8 mouse cellular contexts compared by ENCODE assay signal in the genomic region with DNA sequence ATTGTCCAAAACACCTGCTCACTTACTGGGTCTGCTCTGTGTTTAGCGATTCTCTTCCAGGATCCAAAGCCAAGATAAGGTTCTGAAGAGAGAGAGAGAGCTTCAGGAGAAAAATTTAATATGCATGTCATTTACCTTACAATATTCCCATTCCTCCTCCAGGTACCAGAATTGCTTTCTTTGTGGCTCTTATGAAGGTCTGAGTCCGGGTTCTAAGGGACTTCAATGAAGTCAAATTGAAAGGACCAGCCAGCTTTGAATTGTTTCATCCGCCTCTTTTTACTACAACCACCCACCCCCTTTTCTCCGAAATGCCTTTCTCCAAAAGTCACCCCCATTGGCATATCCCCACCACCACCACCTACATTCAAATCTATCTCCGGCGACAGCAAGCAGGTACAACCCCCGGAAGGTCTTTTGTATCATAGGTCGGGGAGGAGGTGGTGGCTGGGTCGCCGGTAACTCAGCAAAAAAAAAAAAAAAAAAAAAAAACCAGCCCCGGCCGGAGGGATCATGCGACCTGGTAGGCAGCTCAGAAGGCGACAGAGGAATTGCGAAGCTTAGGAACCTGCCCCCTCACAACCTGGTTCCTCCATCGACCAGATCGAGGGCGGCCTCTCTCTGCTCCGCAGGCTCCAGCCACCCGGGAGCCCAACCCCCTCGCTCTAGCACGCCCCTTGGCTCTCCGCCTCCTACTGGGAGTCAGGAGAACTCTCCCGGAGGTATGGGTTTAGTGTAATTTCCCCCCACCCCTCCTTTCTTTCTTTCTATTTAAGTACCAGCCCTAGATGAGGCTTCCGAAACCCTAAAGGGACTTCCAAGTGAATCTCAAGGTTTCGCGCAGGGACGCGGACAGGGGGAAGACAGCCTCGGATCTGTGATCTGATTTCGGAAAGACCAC. TPM values are rescaled to one million over a fixed set of nuclear protein-coding genes. Genes with fewer than 3 reads are reported as not detected.
DNase-seq lines count a peak whose midpoint lies in the region; ATAC-seq and TF ChIP-seq lines count a peak whose summit lies in the region.

No protein-coding gene starts in this region.

- intact Hi-C loops in heart, postnatal 10 days (cut with DNase I) = loop anchor here (1.0 to 5.0 kb wide), 3 partner anchors 9 to 208 kb away; partner anchors contain the start of gene Defb25

- H3K27me3 ChIP-seq in forebrain, embryonic 13.5 days = no peaks in the 10 kb centered on the region
- no peaks in the 10 kb centered on the region for H3K27me3 ChIP-seq in liver, postnatal 0 days (ENCODE audit: insufficient read depth, low read length)
- no peaks in the 10 kb centered on the region for H3K27me3 ChIP-seq in neural tube, embryonic 13.5 days

- H3K9me3 ChIP-seq in forebrain, embryonic 13.5 days (replicated peaks) = no peaks in the 10 kb centered on the region
- no peaks in the 10 kb centered on the region for H3K9me3 ChIP-seq in liver, postnatal 0 days (ENCODE audit: low read length)
- no peaks in the 10 kb centered on the region for H3K9me3 ChIP-seq in neural tube, embryonic 13.5 days

- peak; percentile 87 for TF ChIP-seq CTCF in liver, postnatal 0 days (IDR thresholded peaks at IDR 0.05; ENCODE audit: low read depth)

- peaks cover 45% of the 10 kb centered on the region for H3K4me1 ChIP-seq in forebrain, embryonic 13.5 days
- H3K4me1 ChIP-seq in liver, postnatal 0 days (ENCODE audit: insufficient read depth) = peaks cover 36% of the 10 kb centered on the region
- peaks cover 47% of the 10 kb centered on the region for H3K4me1 ChIP-seq in neural tube, embryonic 13.5 days (replicated peaks)

- ATAC-seq in cerebellum, adult (ENCODE audit: insufficient number of reproducible peaks, low FRiP score, low TSS enrichment) = peak; percentile 41
- ATAC-seq in forebrain, embryonic 13.5 days = peak; percentile 87
- ATAC-seq in liver, postnatal 0 days = peak; percentile 81
- peak; percentile 86 for ATAC-seq in neural tube, embryonic 13.5 days (ENCODE audit: low read depth)

- no peak; the same call in 1 of the 2 replicates for TF ChIP-seq EP300 in liver, postnatal 0 days (IDR thresholded peaks at IDR 0.05; ENCODE audit: low read depth)

- peak overlapping the region; percentile 99 for H3K27ac ChIP-seq in forebrain, embryonic 13.5 days
- peak overlapping the region; percentile 99 for H3K27ac ChIP-seq in liver, postnatal 0 days (ENCODE audit: low read depth)
- peak overlapping the region; percentile 99 for H3K27ac ChIP-seq in neural tube, embryonic 13.5 days (replicated peaks)

- peak; percentile 94 for DNase-seq in ES-CJ7 (ENCODE audit: low read depth, low spot score)
- DNase-seq in heart, postnatal 10 days = peak; percentile 96
- peak; percentile 93 to 96 for DNase-seq in kidney, postnatal 4 days
- DNase-seq in liver, postnatal 0 days = peak; percentile 94
- DNase-seq in telencephalon, adult 2 months (ENCODE audit: low read depth, low spot score) = peak; percentile 85

- 3% methylated on average over 31 of the region's 31 CpGs for WGBS in forebrain, embryonic 13.5 days
- WGBS in liver, postnatal 0 days (ENCODE audit: insufficient replicate concordance) = 2% methylated on average over 29 of the region's 31 CpGs
- WGBS in neural tube, embryonic 13.5 days = 2% methylated on average over 27 of the region's 31 CpGs

- peaks cover 11% of the 10 kb centered on the region; the same call in 1 of the 2 replicates for H3K36me3 ChIP-seq in forebrain, embryonic 13.5 days (ENCODE audit: poor library complexity, severe bottlenecking)
- H3K36me3 ChIP-seq in liver, postnatal 0 days (replicated peaks; ENCODE audit: insufficient read depth, low read length) = peaks cover 31% of the 10 kb centered on the region
- H3K36me3 ChIP-seq in neural tube, embryonic 13.5 days = peaks cover 11% of the 10 kb centered on the region; the same call in 1 of the 2 replicates

- H3K4me2 ChIP-seq in forebrain, embryonic 13.5 days = peak overlapping the region; percentile 74
- peak overlapping the region; percentile 84 for H3K4me2 ChIP-seq in liver, postnatal 0 days (ENCODE audit: low read depth, low read length)
- H3K4me2 ChIP-seq in neural tube, embryonic 13.5 days = peak overlapping the region; percentile 77

- H3K9ac ChIP-seq in forebrain, embryonic 13.5 days = peak overlapping the region; percentile 95
- H3K9ac ChIP-seq in liver, postnatal 0 days (replicated peaks) = peak overlapping the region; percentile 99
- peak overlapping the region; percentile 94 for H3K9ac ChIP-seq in neural tube, embryonic 13.5 days

- peak overlapping the region; percentile 76 for H3K4me3 ChIP-seq in forebrain, embryonic 13.5 days
- H3K4me3 ChIP-seq in liver, postnatal 0 days (ENCODE audit: low read depth, low read length) = peak overlapping the region; percentile 96
- H3K4me3 ChIP-seq in neural tube, embryonic 13.5 days = peak overlapping the region; percentile 80

RNA-seq across cellular contexts. Expression of gene Bcl2l1, which starts 1.3 kb away (rescaled TPM):
- polyA plus RNA-seq in forebrain, embryonic 13.5 days (2015; fragmentation: Nextera tagmentation; extraction: Ambion mirVana) = 155 and 164 TPM in 2 replicates
- 10 to 100 TPM; 40.0 to 72.4 TPM for total RNA-seq in heart, postnatal 10 days (2021)
- 84.2 and 84.4 TPM in 2 replicates for polyA plus RNA-seq in liver, postnatal 0 days (2015; fragmentation: Nextera tagmentation; extraction: Ambion mirVana)
- 151 and 153 TPM in 2 replicates for polyA plus RNA-seq in neural tube, embryonic 13.5 days (2015; fragmentation: Nextera tagmentation; extraction: Ambion mirVana)

RNA-seq across cellular contexts. Expression of gene Tpx2, which starts 17.5 kb away (rescaled TPM):
- polyA plus RNA-seq in forebrain, embryonic 13.5 days (2015; fragmentation: Nextera tagmentation; extraction: Ambion mirVana) = 102 and 103 TPM in 2 replicates
- total RNA-seq in heart, postnatal 10 days (2021) = 10 to 100 TPM; 16.0 to 17.8 TPM
- 20.7 and 25.8 TPM in 2 replicates for polyA plus RNA-seq in liver, postnatal 0 days (2015; fragmentation: Nextera tagmentation; extraction: Ambion mirVana)
- 15.1 and 21.3 TPM in 2 replicates for polyA plus RNA-seq in neural tube, embryonic 13.5 days (2015; fragmentation: Nextera tagmentation; extraction: Ambion mirVana)

Comparison
In these comparisons a context has a peak if more than half of its experiments do, and no peak if none do; other contexts are left out.
1. Peak in every context shown above with its lines: DNase-seq, ATAC-seq, H3K4me3 ChIP-seq and H3K27ac ChIP-seq.